Mouse (Mus musculus) limb, embryonic 14.5 days (tissue): ENCODE measurements around the gene Umodl1. TPM values are rescaled to one million over a fixed set of nuclear protein-coding genes. Genes with fewer than 3 reads are reported as not detected.

Experiments
- ATAC-seq: fragments of 200-750 bp; cut with Nextera tagmentation; 2 replicates; pipeline ENCODE4 v1.8.0; 2017; ENCODE audit warnings: low read depth, moderate number of reproducible peaks, moderate TSS enrichment; ENCODE audit not compliant: low FRiP score
- DNase-seq: peaks from one replicate; pipeline ENCODE4 v3.0.0-alpha.2; 2015; ENCODE audit warnings: low spot score
- H3K27ac ChIP-seq: fragments of 300-500 bp; sonication (generic); replicated peaks from 2 replicates; pipeline ENCODE4 v1.5.1; 2014; ENCODE audit warnings: low read depth, mild to moderate bottlenecking, low read length, moderate library complexity, mixed read lengths
- H3K27me3 ChIP-seq: fragments of 300-500 bp; sonication (generic); 2 replicates; pipeline ENCODE4 v1.6.1; 2014; ENCODE audit warnings: low read length, mixed read lengths; ENCODE audit not compliant: control insufficient read depth, insufficient read depth
- H3K36me3 ChIP-seq: fragments of 300-500 bp; sonication (generic); 2 replicates; pipeline ENCODE4 v1.6.1; 2014; ENCODE audit warnings: mild to moderate bottlenecking, low read length, moderate library complexity, mixed read lengths; ENCODE audit not compliant: control insufficient read depth, insufficient read depth
- H3K4me1 ChIP-seq: fragments of 300-500 bp; sonication (generic); 2 replicates; pipeline ENCODE4 v1.6.1; 2014; ENCODE audit warnings: antibody characterized with exemption, low read length, mixed read lengths; ENCODE audit not compliant: control insufficient read depth, insufficient read depth
- H3K4me2 ChIP-seq: fragments of 300-500 bp; sonication (generic); replicated peaks from 2 replicates; pipeline ENCODE4 v1.6.1; 2014; ENCODE audit warnings: low read depth, mild to moderate bottlenecking, low read length, moderate library complexity; ENCODE audit not compliant: severe bottlenecking
- H3K4me3 ChIP-seq: fragments of 300-500 bp; sonication (generic); replicated peaks from 2 replicates; pipeline ENCODE4 v1.5.1; 2014; ENCODE audit warnings: low read length
- H3K9ac ChIP-seq: fragments of 300-500 bp; sonication (generic); 2 replicates; pipeline ENCODE4 v1.6.1; 2014; ENCODE audit warnings: mild to moderate bottlenecking, low read depth, low read length, moderate library complexity; ENCODE audit not compliant: severe bottlenecking
- H3K9me3 ChIP-seq: fragments of 300-500 bp; sonication (generic); 2 replicates; pipeline ENCODE4 v1.6.1; 2016; ENCODE audit warnings: low read length; ENCODE audit not compliant: control insufficient read depth
- POLR2A ChIP-seq: fragments of 200-500 bp; IDR thresholded peaks from 2 replicates; pipeline ENCODE4 v1.8.0; 2012; ENCODE audit warnings: inconsistent platforms, mild to moderate bottlenecking, moderate library complexity, borderline replicate concordance; ENCODE audit not compliant: insufficient read depth, insufficient read length; ENCODE audit errors: extremely low read depth
- WGBS: fragments of 180-500 bp; shearing (Covaris S2); extraction: QIAGEN DNeasy Blood & Tissue Kit; methylation state at CpG from one replicate; pipeline ENCODE4 v1.1.7; 2014; 5-methylcytosine and 5-hydroxymethylcytosine counted together
- polyA plus RNA-seq, 2 experiments: library from polyadenylated mRNA; depleted of rRNA in 1 of 2; stranded (reverse) in 1 of 2; unstranded in 1 of 2; fragments of >200 nt; fragmentation: Nextera tagmentation in 1 of 2; extraction: Ambion mirVana in 1 of 2; gene quantifications; 2 replicates each; pipeline versions ENCODE4 v1.2.1 to v1.2.3; 2012 to 2014

The Umodl1 gene
- polyA plus RNA-seq, 2 experiments: 0.08 to 0.15 TPM

- no peaks in the 10 kb centered on the region for H3K27me3 ChIP-seq
- ATAC-seq: no peak
- no peak overlapping the region for H3K9ac ChIP-seq
- no peak for DNase-seq
- TF ChIP-seq POLR2A: no peak
- WGBS: 79% methylated on average over 22 of the region's 22 CpGs
- no peaks in the 10 kb centered on the region for H3K36me3 ChIP-seq
- H3K9me3 ChIP-seq: no peaks in the 10 kb centered on the region
- no peak overlapping the region for H3K4me3 ChIP-seq
- no peak overlapping the region for H3K27ac ChIP-seq
- H3K4me2 ChIP-seq: no peak overlapping the region
- no peaks in the 10 kb centered on the region; the same call in 1 of the 2 replicates for H3K4me1 ChIP-seq
These were observed 81.9 kb downstream of the Umodl1 start for GRCm38 (mm10) chr17:31036168-31036876.

GRCm38 (mm10) chr17:31037331-31037730 is 82.9 kb downstream of the Umodl1 start:
- TF ChIP-seq POLR2A: no peak
- 38% methylated on average over 8 of the region's 8 CpGs for whole genome bisulfite sequencing
- H3K27ac ChIP-seq: no peak overlapping the region

GRCm38 (mm10) chr17:31038381-31038780 is 83.9 kb downstream of the Umodl1 start:
- 68% methylated on average over 4 of the region's 4 CpGs for WGBS
- Histone ChIP-seq H3K9ac (no peak overlapping the region), H3K4me1 (no peaks in the 10 kb centered on the region; the same call in 1 of the 2 replicates), H3K4me3 (no peak overlapping the region), H3K27ac (no peak overlapping the region), H3K4me2 (no peak overlapping the region), H3K36me3 (no peaks in the 10 kb centered on the region), H3K9me3 (no peaks in the 10 kb centered on the region), H3K27me3 (no peaks in the 10 kb centered on the region)
- no peak for TF ChIP-seq POLR2A
- ATAC-seq (no peak), DNase-seq (no peak)

More at GRCm38 (mm10) chr17:31037331-31037730, 82.9 kb downstream of the Umodl1 start:
- Histone ChIP-seq H3K4me1 (no peaks in the 10 kb centered on the region; the same call in 1 of the 2 replicates), H3K27me3 (no peaks in the 10 kb centered on the region), H3K4me3 (no peak overlapping the region), H3K9me3 (no peaks in the 10 kb centered on the region), H3K36me3 (no peaks in the 10 kb centered on the region), H3K9ac (no peak overlapping the region), H3K4me2 (no peak overlapping the region)
- no peak for DNase-seq
- ATAC-seq: no peak

GRCm38 (mm10) chr17:31039626-31040025 is 85.2 kb downstream of the Umodl1 start:
- H3K4me2 ChIP-seq: no peak overlapping the region
- H3K4me1 ChIP-seq: no peaks in the 10 kb centered on the region; the same call in 1 of the 2 replicates
- no peak overlapping the region for H3K9ac ChIP-seq
- no peaks in the 10 kb centered on the region for H3K27me3 ChIP-seq
- H3K4me3 ChIP-seq: no peak overlapping the region
- H3K9me3 ChIP-seq: no peaks in the 10 kb centered on the region
- no peak overlapping the region for H3K27ac ChIP-seq
- WGBS: 60% methylated on average over 7 of the region's 7 CpGs
- no peak for TF ChIP-seq POLR2A
- H3K36me3 ChIP-seq: no peaks in the 10 kb centered on the region
- no peak for DNase-seq
- no peak for ATAC-seq

GRCm38 (mm10) chr17:31040421-31040820 is 86.0 kb downstream of the Umodl1 start:
- Histone ChIP-seq H3K9ac (no peak overlapping the region), H3K27me3 (no peaks in the 10 kb centered on the region), H3K9me3 (no peaks in the 10 kb centered on the region), H3K4me2 (no peak overlapping the region), H3K36me3 (no peaks in the 10 kb centered on the region), H3K27ac (no peak overlapping the region), H3K4me3 (no peak overlapping the region), H3K4me1 (no peaks in the 10 kb centered on the region; the same call in 1 of the 2 replicates)
- DNase-seq (no peak), ATAC-seq (no peak)
- 69% methylated on average over 7 of the region's 7 CpGs for WGBS
- TF ChIP-seq POLR2A: no peak
